Mouse (Mus musculus): ENCODE data around the gene Rps3. TPM values are rescaled to one million over a fixed set of nuclear protein-coding genes. Genes with fewer than 3 reads are reported as not detected.
"Not testable (repeated sequence)": the region's sequence is repeated elsewhere in the genome, so short reads cannot be mapped to it uniquely, and the experiment has no call there.

The Rps3 gene
- total RNA-seq (2021): 552 and 603 TPM in 2 replicates
- long read RNA-seq, transcript Rps3-201 (7 exons, 1,908 nt): major isoform, 208 of 225 reads
- long read RNA-seq, partial matches to known transcripts: 14 of 225 reads
- long read RNA-seq, other reads (novel, unspliced or antisense): 3 of 225 reads

DNA sequence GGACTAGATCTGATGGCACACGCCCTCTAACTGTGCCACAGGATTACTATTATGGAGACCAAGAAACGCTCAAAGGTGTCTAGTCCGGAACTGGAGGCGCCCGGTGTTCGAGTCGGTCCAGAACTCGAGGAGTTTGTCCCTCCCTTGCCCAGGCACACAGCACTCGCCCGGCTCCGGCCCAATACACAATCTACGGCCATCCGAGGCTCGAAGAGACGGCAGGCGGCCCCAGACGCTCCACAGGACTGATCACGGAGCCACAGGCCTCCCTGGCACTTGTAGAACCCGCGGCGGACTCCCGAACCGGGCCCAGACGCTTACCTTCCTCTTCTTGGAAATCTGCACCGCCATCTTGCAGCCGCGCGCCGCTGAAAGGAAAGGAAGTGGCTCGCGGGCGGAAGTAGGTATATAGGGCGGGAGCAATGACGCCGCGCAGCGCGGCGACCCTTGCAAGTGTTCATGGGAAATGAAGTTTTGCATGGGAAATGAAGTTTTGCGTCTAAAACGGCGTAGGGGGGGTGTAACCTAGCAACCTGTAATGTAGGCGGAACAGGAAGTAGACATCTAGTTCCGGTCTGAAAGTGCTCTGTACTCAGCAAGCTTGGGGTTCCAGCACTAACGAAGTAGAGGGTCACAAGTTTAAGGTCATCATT is at the start of gene Rps3:
Gene Rps3 (minus strand): TSS at position 468 of the 653 bp plus-strand sequence.
- DNase-seq: peak; percentile 86

DNA sequence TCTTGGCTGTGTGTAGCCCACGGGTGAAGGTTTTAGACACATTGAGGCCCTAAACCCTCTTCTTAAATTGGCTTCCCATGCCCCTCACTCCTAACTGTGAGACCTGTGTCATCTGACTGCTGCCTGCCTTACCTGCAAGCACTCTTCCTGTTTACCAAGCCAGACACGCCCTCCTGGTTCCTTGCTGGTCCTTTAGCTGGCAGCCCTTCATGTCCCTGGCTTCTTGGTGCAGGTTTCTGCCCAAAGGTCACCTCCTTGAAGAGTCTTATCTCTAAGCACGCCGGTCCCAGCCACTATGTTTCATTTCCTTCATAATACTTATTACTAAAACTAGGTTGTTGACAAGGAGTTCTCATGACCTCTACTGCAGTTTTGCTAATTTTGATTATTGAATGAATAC is 49.0 kb upstream of the Rps3 start:
- DNase-seq: no peak

DNA sequence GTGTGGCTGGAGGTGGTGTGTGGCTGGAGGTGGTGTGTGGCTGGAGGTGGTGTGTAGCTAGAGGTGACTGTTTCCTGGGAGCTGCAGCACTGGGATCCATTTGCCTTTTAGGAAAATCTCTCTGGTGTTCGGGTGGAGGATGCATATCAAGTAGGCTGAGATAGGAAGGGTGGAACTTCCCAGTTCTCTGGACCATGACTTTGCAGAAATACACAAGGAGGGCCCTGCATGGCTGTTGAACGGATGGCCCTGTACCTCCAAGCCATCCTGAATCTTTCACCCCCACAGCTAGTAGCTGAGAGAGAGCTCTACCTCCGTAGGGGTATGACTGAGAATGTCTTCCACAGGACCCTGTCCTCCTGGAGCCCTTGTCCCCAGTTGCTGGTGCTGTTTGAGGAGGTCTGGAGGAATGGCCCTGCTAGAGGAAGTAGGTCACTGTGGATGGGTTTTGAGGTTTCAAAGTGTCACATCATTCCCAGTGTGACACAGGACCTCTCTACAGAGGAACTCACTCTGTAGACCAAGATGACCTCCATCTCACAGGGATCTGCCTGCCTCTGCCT is 48.0 kb upstream of the Rps3 start:
- DNase-seq: no peak

DNA sequence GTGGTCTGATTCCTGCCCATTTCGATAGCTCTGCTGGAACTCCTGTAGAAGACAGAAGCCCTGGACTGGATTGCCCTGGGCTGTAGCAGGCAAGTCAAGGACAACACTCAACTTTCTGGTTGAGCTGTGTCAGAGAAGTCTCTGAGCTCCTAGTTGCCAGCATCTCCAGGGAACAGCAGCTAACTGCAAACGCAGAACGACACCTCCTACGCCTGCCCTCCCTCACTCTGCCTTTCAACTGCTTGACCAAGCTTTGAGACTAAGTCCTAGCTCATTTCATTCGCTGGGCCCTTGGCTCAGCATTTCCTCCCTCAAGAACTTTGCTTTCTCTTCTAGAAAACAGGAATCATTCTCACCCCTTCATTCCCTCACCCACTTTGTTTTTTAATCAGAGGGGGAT is 45.9 kb upstream of the Rps3 start:
- DNase-seq: no peak

DNA sequence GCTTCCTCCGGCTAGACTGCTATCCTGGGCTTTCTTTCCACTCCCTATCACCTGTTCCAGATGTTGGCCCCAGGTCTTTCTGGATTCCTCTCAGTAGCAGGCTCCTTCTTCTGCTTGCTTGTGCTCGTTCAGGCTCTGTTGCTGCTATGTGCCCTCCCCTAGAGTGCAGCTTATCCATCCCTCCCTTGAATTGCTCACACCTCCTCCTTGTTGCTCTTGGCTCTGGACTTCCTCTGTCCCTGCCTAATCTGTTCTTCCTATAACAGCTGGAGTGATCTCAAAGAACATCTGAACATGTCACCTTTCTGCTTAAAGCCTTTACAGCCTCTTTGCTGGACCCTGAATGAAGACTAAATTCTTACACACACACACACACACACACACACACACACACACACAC is 45.0 kb upstream of the Rps3 start:
- no peak for DNase-seq

- no peak for DNase-seq
These were observed 40.3 kb upstream of the Rps3 start for GRCm38 (mm10) chr7:99523837-99524236.

DNA sequence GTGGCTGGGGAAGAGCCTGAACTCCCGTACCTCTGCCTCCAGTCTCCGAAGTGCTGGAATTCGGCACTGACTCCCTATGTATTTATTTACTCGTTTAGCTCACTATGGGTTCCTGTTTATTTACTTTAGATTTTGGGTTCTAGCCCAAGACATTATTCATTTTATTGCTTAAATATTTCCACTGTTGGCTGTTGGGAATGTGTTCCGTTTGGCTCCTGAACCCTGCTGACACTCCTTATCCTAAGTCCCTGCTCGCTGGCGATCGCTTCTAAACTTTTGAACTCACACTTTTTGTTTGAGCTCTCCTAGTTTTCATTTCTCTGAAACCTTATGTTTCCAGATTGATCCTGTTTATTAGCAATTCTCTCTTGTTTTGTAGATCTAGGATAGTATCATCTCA is 39.6 kb upstream of the Rps3 start:
- no peak for DNase-seq

- no peak for DNase-seq
These were observed 35.6 kb upstream of the Rps3 start for GRCm38 (mm10) chr7:99518954-99519644.

- no peak for DNase-seq
These were observed 33.2 kb upstream of the Rps3 start for GRCm38 (mm10) chr7:99516814-99517157.

- no peak for DNase-seq
These were observed 32.7 kb upstream of the Rps3 start for GRCm38 (mm10) chr7:99516092-99516813.

GRCm38 (mm10) chr7:99510087-99510501 is 26.6 kb upstream of the Rps3 start:
- DNase-seq: peak; percentile 35

DNA sequence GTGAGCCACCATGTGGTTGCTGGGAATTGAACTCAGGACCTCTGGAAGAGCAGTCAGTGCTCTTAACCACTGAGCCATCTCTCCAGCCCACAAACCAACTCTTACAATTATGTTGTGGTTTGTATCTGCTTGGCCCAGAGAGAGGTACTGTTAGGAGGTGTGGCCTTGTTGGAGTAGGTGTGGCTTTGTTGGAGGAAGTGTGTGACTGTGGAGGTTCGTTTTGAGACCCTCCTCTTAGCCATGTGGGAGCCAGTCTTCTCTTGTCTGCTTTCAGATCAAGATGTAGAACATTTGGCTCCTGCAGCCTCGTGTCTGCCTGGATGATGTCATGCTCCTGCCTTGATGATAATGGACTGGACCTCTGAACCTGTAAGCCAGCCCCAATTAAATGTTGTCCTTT is 24.6 kb upstream of the Rps3 start:
- DNase-seq: not testable (repeated sequence)

GRCm38 (mm10) chr7:99504556-99504955 is 21.0 kb upstream of the Rps3 start:
- no peak for DNase-seq

DNA sequence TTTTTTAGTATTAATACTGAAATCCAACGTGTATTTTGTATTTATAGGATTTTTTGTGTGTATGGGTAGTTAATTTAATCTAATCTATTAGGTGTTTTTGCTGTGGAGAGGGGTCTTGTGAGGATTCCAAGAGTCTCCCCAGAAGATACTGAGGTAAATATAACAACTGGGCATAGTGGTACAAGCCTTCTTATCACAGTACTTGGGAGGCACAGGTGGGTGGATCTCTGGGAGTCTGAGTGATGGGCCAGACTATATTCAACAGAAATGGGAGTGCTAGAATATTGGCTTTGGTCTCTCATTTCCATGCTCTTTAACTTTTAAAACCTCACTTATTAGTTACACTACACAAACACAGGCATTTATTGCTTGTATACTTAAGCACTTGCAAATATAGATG is 17.6 kb upstream of the Rps3 start:
- DNase-seq: no peak

- no peak for DNase-seq
These were observed 17.1 kb upstream of the Rps3 start for GRCm38 (mm10) chr7:99500655-99501054.

- DNase-seq: peak; percentile 83
These were observed 16.7 kb upstream of the Rps3 start for GRCm38 (mm10) chr7:99500201-99500600.

DNA sequence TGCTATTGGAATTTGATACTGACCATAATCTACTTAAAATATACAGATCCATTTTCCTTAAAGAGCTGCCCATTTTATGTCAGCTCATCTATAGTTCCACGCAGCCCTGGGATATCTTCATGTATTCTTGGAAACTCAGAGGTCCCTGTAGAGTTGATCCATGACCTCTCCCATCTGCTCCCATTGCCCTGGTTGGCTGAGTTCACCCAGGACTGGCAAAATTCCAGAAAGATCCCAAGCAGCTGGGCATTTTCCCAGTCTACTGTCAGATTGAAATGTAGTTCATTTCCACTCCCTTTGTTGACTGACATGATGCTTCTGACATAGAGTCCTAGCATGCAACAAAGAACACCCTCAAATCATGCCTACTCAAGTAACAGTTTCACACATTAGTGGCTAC is 15.6 kb upstream of the Rps3 start:
- DNase-seq: no peak

GRCm38 (mm10) chr7:99489708-99490107 is 6.2 kb upstream of the Rps3 start:
- no peak for DNase-seq

DNA sequence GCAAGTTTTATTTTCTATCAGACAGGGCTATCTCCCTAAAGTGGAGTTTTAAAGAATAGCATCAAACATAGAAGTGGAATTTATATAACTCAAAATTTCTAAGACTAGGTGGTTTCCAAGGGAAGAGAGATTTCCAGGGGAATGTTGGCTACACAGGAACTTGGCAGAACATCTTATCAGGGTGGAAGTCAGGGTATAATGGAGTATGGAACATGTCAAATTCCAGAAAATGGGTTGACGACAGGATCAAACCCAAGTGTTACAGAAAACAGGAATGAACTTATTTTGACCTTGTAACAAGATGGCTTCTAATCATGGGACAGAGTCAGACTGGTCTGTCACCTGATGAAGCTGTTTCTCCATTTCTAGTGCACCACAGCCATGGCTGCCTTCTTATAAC is 1.1 kb upstream of the Rps3 start:
- DNase-seq: no peak

DNA sequence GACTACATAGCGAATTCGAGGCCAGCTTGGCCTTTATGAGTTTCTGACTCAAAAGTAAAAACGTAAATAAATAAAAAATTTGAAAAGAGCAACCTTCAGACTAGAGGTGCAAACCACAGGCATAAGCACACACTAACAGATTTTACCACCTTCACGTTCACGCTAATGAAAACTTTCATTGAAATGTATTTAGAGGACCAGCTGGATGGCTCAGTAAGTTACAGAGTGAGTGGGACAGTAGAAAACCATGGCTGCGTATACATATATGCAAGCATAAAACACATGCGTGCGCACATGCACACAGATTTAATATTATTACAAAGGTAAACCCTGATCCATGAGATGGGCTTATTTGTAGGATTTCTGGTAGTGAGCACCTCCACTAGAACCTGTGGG is 384 bp upstream of the Rps3 start:
- DNase-seq: no peak

DNA sequence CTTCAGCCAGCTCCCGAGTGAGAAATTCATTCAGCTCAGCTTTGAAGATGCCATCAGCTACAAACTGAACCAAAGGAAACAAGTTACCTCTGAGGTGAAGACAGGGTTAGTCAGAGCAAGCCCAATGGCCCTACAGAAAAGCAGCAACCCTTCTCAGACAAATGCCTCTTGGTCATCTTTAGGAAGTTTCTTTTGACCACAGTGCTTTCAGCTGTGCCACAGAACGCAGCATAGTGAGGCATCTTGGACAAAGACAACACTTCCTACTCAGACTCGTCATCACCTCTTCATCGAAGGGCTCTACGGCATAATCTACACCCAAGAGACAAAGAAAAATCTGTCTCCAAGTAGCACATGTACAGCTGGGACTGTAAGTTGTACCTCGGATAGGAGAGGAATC is 901 bp downstream of the Rps3 start:
- no peak for DNase-seq

GRCm38 (mm10) chr7:99477235-99477634 is 6.3 kb downstream of the Rps3 start:
- DNase-seq: no peak

DNA sequence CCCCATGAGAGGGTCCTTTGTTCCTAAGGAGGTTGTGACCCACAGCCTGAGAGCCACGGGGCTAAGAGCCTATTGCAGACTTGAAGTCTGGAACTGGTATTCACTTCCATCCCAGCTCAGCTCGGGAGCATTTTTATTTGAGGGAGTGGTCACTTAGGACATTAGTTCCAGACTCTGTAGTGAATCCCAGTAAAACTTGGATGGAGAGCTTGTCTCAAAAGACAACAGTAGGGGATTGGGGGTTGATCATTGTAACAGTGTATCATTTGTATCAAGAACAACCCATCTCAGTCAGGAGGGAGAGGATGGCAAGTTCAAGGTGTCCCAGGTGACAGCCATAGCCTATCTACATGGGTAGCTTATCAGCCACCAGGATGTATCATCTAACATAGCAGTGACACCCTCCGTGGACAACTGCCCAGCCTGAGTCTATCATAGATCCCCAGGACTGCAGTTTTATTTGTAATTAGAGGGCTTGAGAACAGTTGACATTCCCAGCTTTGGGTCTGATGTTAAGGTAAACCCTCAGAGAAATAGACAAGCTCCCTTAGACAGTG is 6.9 kb downstream of the Rps3 start:
- DNase-seq: no peak
